Mouse (Mus musculus): ENCODE measurements around the gene Ocm. TPM values are rescaled to one million over a fixed set of nuclear protein-coding genes. Genes with fewer than 3 reads are reported as not detected.

The Ocm gene
- not detected for polyA plus RNA-seq (2014; fragmentation: Illumina TruSeq; extraction: RNeasy Lipid Tissue Mini Kit (QIAGEN cat#74804); ENCODE audit: low read depth, low replicate concordance)

DNA sequence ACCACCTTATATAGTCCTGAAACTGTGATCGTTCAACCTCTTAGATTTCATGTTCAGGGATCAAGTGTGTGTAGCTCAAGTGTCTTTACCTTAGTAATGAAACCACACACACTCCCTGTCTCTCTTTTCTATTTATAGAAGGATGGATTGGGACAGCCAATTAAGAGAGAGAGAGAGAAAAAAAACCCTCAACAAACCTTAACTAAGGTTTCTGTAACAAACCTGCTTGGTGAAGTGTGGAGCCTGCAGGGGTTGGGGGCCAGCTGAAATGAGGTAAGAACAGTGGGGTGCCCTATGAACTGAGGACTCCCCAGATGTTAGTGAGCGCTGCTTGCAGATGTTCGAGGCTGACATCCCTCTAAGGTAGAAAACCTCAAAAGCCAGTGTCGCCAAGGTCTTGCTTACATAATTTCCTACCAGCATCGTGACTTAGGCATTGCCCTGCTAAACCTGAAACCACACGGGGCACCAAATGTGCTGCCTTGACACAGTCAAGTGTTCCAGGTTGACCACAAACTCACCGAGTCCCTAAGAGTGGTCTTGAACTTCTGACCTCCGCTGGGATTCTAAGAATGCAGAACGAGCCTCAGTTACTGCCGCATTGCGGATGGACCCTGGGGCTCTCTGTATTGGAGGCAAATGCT, at the start of gene Ocm:
Gene Ocm (minus strand): TSS at position 51 of the 644 bp plus-strand sequence.

DNA sequence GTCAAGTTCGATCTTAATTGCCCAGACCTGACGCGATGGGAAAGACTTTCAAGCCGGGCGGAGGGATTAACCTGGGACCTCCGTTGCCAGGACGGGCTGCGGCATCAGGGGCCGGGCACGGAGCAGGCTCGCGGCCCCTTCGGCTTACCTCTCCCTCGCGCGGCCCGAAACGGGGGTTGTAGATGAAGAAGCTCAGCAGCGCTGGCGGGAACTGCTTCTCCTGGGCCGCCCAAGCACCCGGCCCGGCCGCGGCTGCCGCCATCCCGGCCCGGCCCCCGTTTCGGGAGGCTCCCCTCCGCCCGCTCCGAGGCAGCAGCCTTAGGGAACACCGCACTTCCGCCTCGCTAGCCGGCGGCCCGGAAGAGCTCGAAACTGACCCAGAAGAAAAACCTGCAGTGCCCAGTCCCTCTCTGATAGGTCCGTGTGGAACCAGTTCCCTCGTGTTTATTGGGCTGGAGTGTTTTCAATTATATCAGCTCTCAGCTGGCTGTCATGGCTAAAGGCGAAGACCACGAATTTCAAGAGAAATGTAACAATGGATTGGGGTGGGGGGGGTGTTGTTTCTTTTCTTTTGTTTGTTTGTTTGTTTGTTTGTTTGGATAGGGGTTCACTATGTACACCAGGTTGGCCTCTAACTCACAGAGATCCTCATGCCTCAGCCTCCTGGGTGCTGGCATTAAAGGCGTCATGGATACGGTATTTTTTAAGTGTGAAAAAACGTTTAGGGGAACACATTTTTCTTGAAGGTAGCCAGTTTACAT, 11.7 kb downstream of the Ocm start, which contains the start of gene Ccz1:
Gene Ccz1 (minus strand): TSS at position 327 of the 761 bp plus-strand sequence.

Other genes with a start within 250 kb of the Ocm start
- 25.0 TPM for gene Eif2ak1, start 208.9 kb downstream of the Ocm start, polyA plus RNA-seq (2014; fragmentation: Illumina TruSeq; extraction: RNeasy Lipid Tissue Mini Kit (QIAGEN cat#74804); ENCODE audit: low read depth, low replicate concordance)
- 3.3 TPM for gene Ankrd61, start 129.0 kb downstream of the Ocm start, polyA plus RNA-seq (2014; fragmentation: Illumina TruSeq; extraction: RNeasy Lipid Tissue Mini Kit (QIAGEN cat#74804); ENCODE audit: low read depth, low replicate concordance)
- gene Aimp2, start 116.8 kb downstream of the Ocm start, polyA plus RNA-seq (2014; fragmentation: Illumina TruSeq; extraction: RNeasy Lipid Tissue Mini Kit (QIAGEN cat#74804); ENCODE audit: low read depth, low replicate concordance), result 25.0 TPM
- gene Pms2, start 116.7 kb downstream of the Ocm start, polyA plus RNA-seq (2014; fragmentation: Illumina TruSeq; extraction: RNeasy Lipid Tissue Mini Kit (QIAGEN cat#74804); ENCODE audit: low read depth, low replicate concordance), result 6.5 TPM
- not detected for gene Gm42421, start 98.5 kb downstream of the Ocm start, polyA plus RNA-seq (2014; fragmentation: Illumina TruSeq; extraction: RNeasy Lipid Tissue Mini Kit (QIAGEN cat#74804); ENCODE audit: low read depth, low replicate concordance)
- 6.7 TPM for gene Rsph10b, start 93.6 kb downstream of the Ocm start, polyA plus RNA-seq (2014; fragmentation: Illumina TruSeq; extraction: RNeasy Lipid Tissue Mini Kit (QIAGEN cat#74804); ENCODE audit: low read depth, low replicate concordance)
- 50.8 TPM for gene Ccz1, start 11.8 kb downstream of the Ocm start, polyA plus RNA-seq (2014; fragmentation: Illumina TruSeq; extraction: RNeasy Lipid Tissue Mini Kit (QIAGEN cat#74804); ENCODE audit: low read depth, low replicate concordance)
- gene Lmtk2, start 73.8 kb upstream of the Ocm start, polyA plus RNA-seq (2014; fragmentation: Illumina TruSeq; extraction: RNeasy Lipid Tissue Mini Kit (QIAGEN cat#74804); ENCODE audit: low read depth, low replicate concordance), result 9.7 TPM
- gene Bhlha15, start 163.6 kb upstream of the Ocm start, polyA plus RNA-seq (2014; fragmentation: Illumina TruSeq; extraction: RNeasy Lipid Tissue Mini Kit (QIAGEN cat#74804); ENCODE audit: low read depth, low replicate concordance), result 0.21 TPM
- gene Tecpr1, start 196.9 kb upstream of the Ocm start, polyA plus RNA-seq (2014; fragmentation: Illumina TruSeq; extraction: RNeasy Lipid Tissue Mini Kit (QIAGEN cat#74804); ENCODE audit: low read depth, low replicate concordance), result 31.0 TPM
- gene Bri3, start 217.8 kb upstream of the Ocm start, polyA plus RNA-seq (2014; fragmentation: Illumina TruSeq; extraction: RNeasy Lipid Tissue Mini Kit (QIAGEN cat#74804); ENCODE audit: low read depth, low replicate concordance), result 108 TPM

Measured in adipose tissue, adult 10 weeks (tissue).